Mouse (Mus musculus) midbrain, embryonic 12.5 days (tissue): ENCODE measurements around the gene Agbl4. TPM values are rescaled to one million over a fixed set of nuclear protein-coding genes. Genes with fewer than 3 reads are reported as not detected.

Source experiments
- ATAC-seq: fragments of 200-750 bp; cut with Nextera tagmentation; 2 replicates; pipeline ENCODE4 v1.8.0; 2017; ENCODE audit warnings: low read depth, moderate TSS enrichment, moderate library complexity; ENCODE audit not compliant: low FRiP score
- H3K27ac ChIP-seq: fragments of 300-500 bp; sonication (generic); replicated peaks from 2 replicates; pipeline ENCODE4 v1.5.1; 2016; ENCODE audit warnings: mild to moderate bottlenecking
- H3K27me3 ChIP-seq: fragments of 300-500 bp; sonication (generic); 2 replicates; pipeline ENCODE4 v1.6.1; 2016; ENCODE audit warnings: mild to moderate bottlenecking
- H3K36me3 ChIP-seq: fragments of 300-500 bp; sonication (generic); 2 replicates; pipeline ENCODE4 v1.6.1; 2016
- H3K4me1 ChIP-seq: fragments of 300-500 bp; sonication (generic); 2 replicates; pipeline ENCODE4 v1.6.1; 2016
- H3K4me2 ChIP-seq: fragments of 300-500 bp; sonication (generic); replicated peaks from 2 replicates; pipeline ENCODE4 v1.6.1; 2016; ENCODE audit warnings: mild to moderate bottlenecking, moderate library complexity
- H3K4me3 ChIP-seq: fragments of 300-500 bp; sonication (generic); 2 replicates; pipeline ENCODE4 v1.5.1; 2016; ENCODE audit warnings: mild to moderate bottlenecking
- H3K9ac ChIP-seq: fragments of 300-500 bp; sonication (generic); replicated peaks from 2 replicates; pipeline ENCODE4 v1.6.1; 2016; ENCODE audit warnings: mild to moderate bottlenecking, moderate library complexity
- H3K9me3 ChIP-seq: fragments of 300-500 bp; sonication (generic); 2 replicates; pipeline ENCODE4 v1.6.1; 2016; ENCODE audit warnings: mild to moderate bottlenecking
- WGBS: fragments of 180-500 bp; shearing (Covaris S2); methylation state at CpG from one replicate; pipeline ENCODE4 v1.1.7; 2016; 5-methylcytosine and 5-hydroxymethylcytosine counted together
- polyA plus RNA-seq: library from polyadenylated mRNA; unstranded; fragments of >200 nt; fragmentation: Nextera tagmentation; extraction: Ambion mirVana; gene quantifications from 2 replicates; pipeline ENCODE4 v1.2.1, GENCODE M21; 2016

The Agbl4 gene
- polyA plus RNA-seq, 1 experiment from 2014 or later: 0.89 TPM

GRCm38 (mm10) chr4:111364199-111364598 is 966.7 kb downstream of the Agbl4 start:
- Histone ChIP-seq H3K27me3 (no peaks in the 10 kb centered on the region), H3K36me3 (no peaks in the 10 kb centered on the region), H3K4me3 (no peak overlapping the region), H3K9ac (no peak overlapping the region), H3K27ac (no peak overlapping the region), H3K9me3 (no peaks in the 10 kb centered on the region), H3K4me1 (no peaks in the 10 kb centered on the region), H3K4me2 (no peak overlapping the region)
- ATAC-seq: no peak
- WGBS: 89% methylated on average over 2 of the region's 2 CpGs

DNA sequence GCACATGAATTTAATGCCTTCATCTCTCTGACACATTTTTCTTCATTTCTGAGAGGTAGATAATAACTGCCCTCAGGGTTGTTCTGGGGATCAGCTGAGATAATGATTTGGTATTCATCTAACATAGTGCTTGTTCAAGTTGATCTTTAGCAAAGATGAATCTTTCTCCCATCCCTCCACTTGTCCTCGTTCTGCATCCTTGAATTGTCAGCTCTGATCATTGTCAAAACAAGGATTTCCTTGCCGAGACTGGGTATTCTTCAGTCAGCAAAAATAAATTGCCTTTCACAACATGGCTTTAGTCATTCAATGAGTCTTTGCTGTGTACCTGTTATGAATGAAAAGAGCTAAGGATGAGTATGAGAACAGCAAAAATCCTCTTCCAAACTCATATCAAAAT is 970.3 kb downstream of the Agbl4 start:
- no peaks in the 10 kb centered on the region for H3K27me3 ChIP-seq
- H3K36me3 ChIP-seq: no peaks in the 10 kb centered on the region
- no peak for ATAC-seq
- no peak overlapping the region for H3K9ac ChIP-seq
- no peak overlapping the region for H3K27ac ChIP-seq
- no peaks in the 10 kb centered on the region for H3K9me3 ChIP-seq
- H3K4me1 ChIP-seq: no peaks in the 10 kb centered on the region
- no peak overlapping the region for H3K4me3 ChIP-seq
- WGBS: 74% methylated on average over 2 of the region's 2 CpGs
- no peak overlapping the region for H3K4me2 ChIP-seq

GRCm38 (mm10) chr4:111377159-111377558 is 979.7 kb downstream of the Agbl4 start:
- Histone ChIP-seq H3K27ac (no peak overlapping the region), H3K9ac (no peak overlapping the region), H3K27me3 (no peaks in the 10 kb centered on the region), H3K9me3 (no peaks in the 10 kb centered on the region), H3K4me2 (no peak overlapping the region), H3K36me3 (no peaks in the 10 kb centered on the region), H3K4me3 (no peak overlapping the region), H3K4me1 (no peaks in the 10 kb centered on the region)
- ATAC-seq: no peak

- Histone ChIP-seq H3K9me3 (no peaks in the 10 kb centered on the region), H3K4me1 (no peaks in the 10 kb centered on the region), H3K4me3 (no peak overlapping the region), H3K4me2 (no peak overlapping the region), H3K9ac (no peak overlapping the region), H3K36me3 (no peaks in the 10 kb centered on the region), H3K27ac (no peak overlapping the region), H3K27me3 (no peaks in the 10 kb centered on the region)
- ATAC-seq: no peak
- 92% methylated on average over 3 of the region's 3 CpGs for WGBS
Measured at GRCm38 (mm10) chr4:111378071-111378470, 980.6 kb downstream of the Agbl4 start.

DNA sequence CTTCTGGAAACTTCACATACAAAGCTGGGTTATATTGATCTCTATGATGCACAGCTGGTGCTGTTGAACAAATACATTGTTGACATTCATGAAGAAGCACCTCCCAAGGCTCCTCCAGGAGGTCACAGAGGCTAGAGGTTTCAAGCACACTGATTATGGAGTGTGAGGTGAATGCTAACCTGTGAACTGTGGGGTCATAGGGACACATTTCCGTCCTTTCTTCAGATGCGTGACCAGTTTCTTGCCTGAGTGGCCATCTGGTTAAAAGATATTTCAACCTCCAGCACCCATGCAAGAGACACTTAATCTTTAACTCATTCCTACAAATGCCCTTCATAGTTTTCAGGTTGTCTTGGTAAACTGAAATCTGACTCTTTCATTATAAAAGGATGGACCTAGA is 985.6 kb downstream of the Agbl4 start:
- 74% methylated on average over 2 of the region's 2 CpGs for WGBS
- ATAC-seq: no peak

DNA sequence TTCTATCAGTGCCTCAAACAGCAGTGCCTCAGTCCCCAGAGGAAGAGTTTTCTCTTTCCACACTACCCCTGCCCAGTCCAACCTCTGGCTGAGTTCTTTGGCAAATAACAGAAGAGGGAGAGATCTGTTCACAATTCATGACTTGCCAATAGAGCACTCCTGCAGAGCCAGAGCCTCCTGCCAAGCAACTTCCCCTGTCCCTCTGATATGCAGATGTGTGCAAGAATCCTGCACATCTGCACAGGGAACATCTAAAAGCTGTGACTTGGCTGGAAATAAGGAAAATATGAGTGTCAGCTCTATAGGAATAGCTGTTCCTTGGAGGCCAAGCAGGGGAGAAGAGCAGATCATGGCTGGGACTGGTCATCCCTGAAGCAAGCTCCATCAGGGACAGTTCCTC is 993.3 kb downstream of the Agbl4 start:
- Histone ChIP-seq H3K9me3 (no peaks in the 10 kb centered on the region), H3K27me3 (no peaks in the 10 kb centered on the region), H3K4me1 (no peaks in the 10 kb centered on the region), H3K9ac (no peak overlapping the region), H3K27ac (no peak overlapping the region), H3K4me3 (no peak overlapping the region), H3K36me3 (no peaks in the 10 kb centered on the region), H3K4me2 (no peak overlapping the region)
- no peak for ATAC-seq

More for the DNA sequence above, 985.6 kb downstream of the Agbl4 start:
- Histone ChIP-seq H3K27ac (no peak overlapping the region), H3K4me2 (no peak overlapping the region), H3K27me3 (no peaks in the 10 kb centered on the region), H3K36me3 (no peaks in the 10 kb centered on the region), H3K9me3 (no peaks in the 10 kb centered on the region), H3K4me1 (no peaks in the 10 kb centered on the region), H3K4me3 (no peak overlapping the region), H3K9ac (no peak overlapping the region)

DNA sequence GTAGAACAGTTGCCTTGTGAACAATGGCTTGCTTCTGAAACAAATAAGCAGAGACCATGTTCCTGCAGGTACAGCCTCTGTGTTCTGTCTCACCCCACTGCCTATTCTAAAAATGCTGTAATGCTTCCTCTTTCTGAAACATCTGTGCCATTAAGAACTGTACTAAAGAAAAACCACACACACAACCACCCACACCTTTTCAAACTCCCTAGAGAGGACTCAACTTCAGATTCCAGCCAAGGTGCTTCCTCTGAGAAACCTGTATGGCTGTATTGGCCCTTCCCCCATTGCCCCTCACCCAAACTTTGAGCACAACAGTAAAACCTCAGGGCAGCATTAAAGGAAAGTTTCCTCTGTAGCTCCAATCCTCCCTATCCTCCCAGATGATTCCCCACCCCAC is 1002.3 kb downstream of the Agbl4 start:
- no peaks in the 10 kb centered on the region for H3K9me3 ChIP-seq
- no peak overlapping the region for H3K9ac ChIP-seq
- H3K27me3 ChIP-seq: no peaks in the 10 kb centered on the region
- H3K4me1 ChIP-seq: no peaks in the 10 kb centered on the region
- no peak overlapping the region for H3K4me2 ChIP-seq
- no peaks in the 10 kb centered on the region for H3K36me3 ChIP-seq
- no peak overlapping the region for H3K27ac ChIP-seq
- no peak overlapping the region for H3K4me3 ChIP-seq
- ATAC-seq: no peak

DNA sequence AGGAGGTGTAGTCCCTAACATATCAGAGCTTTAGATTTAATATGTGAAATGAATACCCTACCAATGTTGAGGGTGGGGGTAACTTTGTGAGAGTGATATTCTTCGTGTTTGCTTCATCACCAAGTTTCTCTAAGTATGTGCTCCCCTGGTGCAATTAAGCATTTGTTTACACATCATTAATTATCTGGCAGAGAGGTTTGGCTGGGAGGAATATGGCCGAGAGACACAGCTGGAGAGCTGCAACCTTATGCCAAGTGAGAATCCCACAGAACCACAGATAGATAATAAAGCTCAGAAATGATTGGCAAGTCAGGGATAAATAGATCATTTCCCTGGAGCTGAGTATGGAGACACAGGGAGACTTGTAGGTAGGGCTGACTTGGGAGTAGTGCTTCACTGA is 1003.2 kb downstream of the Agbl4 start:
- H3K4me3 ChIP-seq: no peak overlapping the region
- H3K9me3 ChIP-seq: no peaks in the 10 kb centered on the region
- WGBS: 75% methylated on average over 2 of the region's 2 CpGs
- no peaks in the 10 kb centered on the region for H3K4me1 ChIP-seq
- no peak overlapping the region for H3K4me2 ChIP-seq
- no peaks in the 10 kb centered on the region for H3K27me3 ChIP-seq
- no peaks in the 10 kb centered on the region for H3K36me3 ChIP-seq
- H3K9ac ChIP-seq: no peak overlapping the region
- no peak for ATAC-seq
- H3K27ac ChIP-seq: no peak overlapping the region

GRCm38 (mm10) chr4:111403243-111403642 is 1005.8 kb downstream of the Agbl4 start:
- 53% methylated on average over 1 of the region's 1 CpGs for WGBS
- H3K9ac ChIP-seq: no peak overlapping the region
- H3K27ac ChIP-seq: no peak overlapping the region
- no peaks in the 10 kb centered on the region for H3K36me3 ChIP-seq
- H3K27me3 ChIP-seq: no peaks in the 10 kb centered on the region
- no peak overlapping the region for H3K4me2 ChIP-seq
- no peak for ATAC-seq
- H3K4me1 ChIP-seq: no peaks in the 10 kb centered on the region
- H3K4me3 ChIP-seq: no peak overlapping the region
- H3K9me3 ChIP-seq: no peaks in the 10 kb centered on the region

- H3K4me3 ChIP-seq: no peak overlapping the region
- H3K36me3 ChIP-seq: no peaks in the 10 kb centered on the region
- no peak overlapping the region for H3K27ac ChIP-seq
- no peak for ATAC-seq
- WGBS: 85% methylated on average over 4 of the region's 4 CpGs
- no peak overlapping the region for H3K9ac ChIP-seq
- no peak overlapping the region for H3K4me2 ChIP-seq
- H3K9me3 ChIP-seq: no peaks in the 10 kb centered on the region
- no peaks in the 10 kb centered on the region for H3K27me3 ChIP-seq
- H3K4me1 ChIP-seq: peaks cover 8% of the 10 kb centered on the region
Measured at GRCm38 (mm10) chr4:111410731-111411130, 1013.3 kb downstream of the Agbl4 start.

- H3K36me3 ChIP-seq: peaks cover 13% of the 10 kb centered on the region; the same call in 1 of the 2 replicates
- peak; percentile 20 for ATAC-seq
- WGBS: 0% methylated on average over 6 of the region's 6 CpGs
- H3K27me3 ChIP-seq: no peaks in the 10 kb centered on the region
- peak overlapping the region; percentile 89 for H3K4me3 ChIP-seq
- peaks cover 31% of the 10 kb centered on the region for H3K4me1 ChIP-seq
- H3K9ac ChIP-seq: peak overlapping the region; percentile 94
- H3K9me3 ChIP-seq: no peaks in the 10 kb centered on the region
- H3K4me2 ChIP-seq: peak overlapping the region; percentile 84
- H3K27ac ChIP-seq: no peak overlapping the region; the same call in 1 of the 2 replicates
Measured at GRCm38 (mm10) chr4:111414399-111414798, 1016.9 kb downstream of the Agbl4 start.

- Histone ChIP-seq H3K4me2 (peak within 1 kb of the TSS; percentile 84), H3K27ac (peak within 1 kb of the TSS; percentile 86), H3K36me3 (peaks cover 13% of the 10 kb centered on the region; the same call in 1 of the 2 replicates), H3K4me1 (peaks cover 31% of the 10 kb centered on the region), H3K4me3 (peak within 1 kb of the TSS; percentile 89), H3K9me3 (no peaks in the 10 kb centered on the region), H3K9ac (peak within 1 kb of the TSS; percentile 94), H3K27me3 (no peaks in the 10 kb centered on the region)
- 2% methylated on average over 64 of the region's 66 CpGs for WGBS
- peak; percentile 97 for ATAC-seq
Measured at GRCm38 (mm10) chr4:111414818-111415488, 1017.5 kb downstream of the Agbl4 start, which contains the start of gene Bend5. Bend5 (plus strand) TSS chr4:111415006.

GRCm38 (mm10) chr4:111416126-111416525 is 1018.7 kb downstream of the Agbl4 start:
- 0 out of 2 replicates have a peak overlapping the region, but pooled peaks have one; percentile 86 for H3K27ac ChIP-seq
- H3K4me3 ChIP-seq: peak overlapping the region; percentile 89
- peaks cover 31% of the 10 kb centered on the region for H3K4me1 ChIP-seq
- H3K9ac ChIP-seq: peak overlapping the region; percentile 94
- peaks cover 13% of the 10 kb centered on the region; the same call in 1 of the 2 replicates for H3K36me3 ChIP-seq
- no peak for ATAC-seq
- H3K9me3 ChIP-seq: no peaks in the 10 kb centered on the region
- 67% methylated on average over 3 of the region's 3 CpGs for WGBS
- peak overlapping the region; percentile 84 for H3K4me2 ChIP-seq
- no peaks in the 10 kb centered on the region for H3K27me3 ChIP-seq
